Mouse (Mus musculus) lung, embryonic 15.5 days (tissue): ENCODE results near the gene 1810009A15Rik. TPM values are rescaled to one million over a fixed set of nuclear protein-coding genes. Genes with fewer than 3 reads are reported as not detected.
A peak's percentile ranks its signal among the peaks of the same experiment; 100 is the strongest.
"Not testable (repeated sequence)": the region's sequence is repeated elsewhere in the genome, so short reads cannot be mapped to it uniquely, and the experiment has no call there.

Experiments
- ATAC-seq: fragments of 200-750 bp; cut with Nextera tagmentation; 2 replicates; pipeline ENCODE4 v1.8.0; 2017; ENCODE audit warnings: moderate number of reproducible peaks, borderline replicate concordance; ENCODE audit not compliant: low FRiP score, low TSS enrichment; ENCODE audit errors: extremely low read depth
- H3K27ac ChIP-seq: fragments of 300-500 bp; sonication (generic); 2 replicates; pipeline ENCODE4 v1.5.1; 2015; ENCODE audit warnings: moderate library complexity, mild to moderate bottlenecking, inconsistent platforms
- H3K27me3 ChIP-seq: fragments of 300-500 bp; sonication (generic); 2 replicates; pipeline ENCODE4 v1.6.1; 2015; ENCODE audit warnings: inconsistent platforms
- H3K36me3 ChIP-seq: fragments of 300-500 bp; sonication (generic); 2 replicates; pipeline ENCODE4 v1.6.1; 2015; ENCODE audit warnings: inconsistent platforms
- H3K4me1 ChIP-seq: fragments of 300-500 bp; sonication (generic); 2 replicates; pipeline ENCODE4 v1.6.1; 2015; ENCODE audit warnings: inconsistent platforms
- H3K4me2 ChIP-seq: fragments of 300-500 bp; sonication (generic); 2 replicates; pipeline ENCODE4 v1.6.1; 2015; ENCODE audit warnings: inconsistent platforms, mild to moderate bottlenecking, moderate library complexity
- H3K4me3 ChIP-seq: fragments of 300-500 bp; sonication (generic); 2 replicates; pipeline ENCODE4 v1.5.1; 2015; ENCODE audit warnings: mild to moderate bottlenecking, inconsistent platforms
- H3K9ac ChIP-seq: fragments of 300-500 bp; sonication (generic); 2 replicates; pipeline ENCODE4 v1.6.1; 2015; ENCODE audit warnings: inconsistent platforms
- H3K9me3 ChIP-seq: fragments of 300-500 bp; sonication (generic); 2 replicates; pipeline ENCODE4 v1.6.1; 2016; ENCODE audit warnings: inconsistent platforms
- WGBS: fragments of 180-500 bp; shearing (Covaris S2); methylation state at CpG from one replicate; pipeline ENCODE4 v1.1.7; 2015; 5-methylcytosine and 5-hydroxymethylcytosine counted together
- polyA plus RNA-seq: library from polyadenylated mRNA; unstranded; fragments of >200 nt; fragmentation: Nextera tagmentation; extraction: Ambion mirVana; gene quantifications from 2 replicates; pipeline ENCODE4 v1.2.1, GENCODE M21; 2015

1810009A15Rik gene
- polyA plus RNA-seq, 1 experiment from 2014 or later: 81.5 TPM

DNA sequence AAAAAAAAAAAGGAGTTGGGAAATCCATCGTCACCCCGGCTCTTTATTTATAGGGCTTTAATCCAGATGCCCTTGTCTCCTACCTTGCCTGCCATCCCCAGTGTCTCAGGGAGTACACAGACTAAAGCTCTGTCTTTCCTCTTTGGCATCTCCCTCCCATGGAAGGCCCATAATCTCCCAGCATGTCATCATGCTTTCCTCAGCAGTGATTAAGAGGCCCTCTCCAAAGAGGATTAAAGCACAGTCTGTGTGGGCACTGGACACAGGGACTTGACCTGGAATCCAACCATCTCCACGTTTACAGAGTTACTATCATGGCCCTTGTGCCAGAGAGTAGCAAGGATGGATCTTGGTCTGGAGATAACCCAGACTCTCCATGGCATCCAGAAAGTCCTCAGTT lies 5.0 kb upstream of the 1810009A15Rik start, which contains the start of the genes Lbhd1 and Gm49403:
Gene Lbhd1, plus strand, starts transcription at position 117 of the 400 bp plus-strand sequence.
Gene Gm49403, plus strand, starts transcription at position 315 of the 400 bp plus-strand sequence.
- 77% methylated on average over 3 of the region's 3 CpGs for WGBS
- H3K27ac ChIP-seq: no peak within 1 kb of the TSS
- no peaks in the 10 kb centered on the region for H3K9me3 ChIP-seq
- no peak for ATAC-seq
- H3K27me3 ChIP-seq: no peaks in the 10 kb centered on the region
- H3K4me2 ChIP-seq: no peak within 1 kb of the TSS
- H3K4me1 ChIP-seq: peaks cover 20% of the 10 kb centered on the region
- no peak within 1 kb of the TSS for H3K9ac ChIP-seq
- no peak within 1 kb of the TSS for H3K4me3 ChIP-seq
- no peaks in the 10 kb centered on the region for H3K36me3 ChIP-seq

DNA sequence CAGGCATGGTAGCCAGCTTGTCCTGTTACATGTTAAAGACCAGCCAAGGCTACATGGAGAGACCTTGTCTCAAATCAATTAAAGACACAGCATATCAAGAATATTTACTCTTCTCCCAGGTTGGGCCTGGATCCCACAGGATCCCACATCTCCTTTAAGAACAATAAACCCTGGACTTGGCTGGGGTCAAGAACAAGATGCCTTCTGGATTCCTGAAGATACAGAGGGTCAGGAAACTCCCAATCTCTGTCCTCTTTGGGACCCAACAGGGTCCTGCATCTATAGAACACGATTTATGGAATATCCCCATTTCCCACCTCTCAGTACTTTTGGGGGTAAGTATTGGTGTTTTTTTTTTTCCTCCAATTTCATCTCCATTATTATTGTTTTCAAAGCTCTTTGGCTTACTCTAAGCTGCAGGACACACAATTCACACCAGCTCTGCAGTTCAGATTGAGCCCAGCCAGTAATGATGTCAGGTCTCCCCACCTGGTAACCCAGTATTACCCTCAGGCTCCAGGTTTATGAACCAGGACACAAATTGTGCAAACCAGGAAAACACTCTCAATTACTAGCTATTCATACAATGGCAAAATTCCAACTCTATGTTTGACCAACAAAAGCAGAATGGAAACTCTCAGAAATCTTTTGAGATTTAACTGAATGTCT lies 1.6 kb upstream of the 1810009A15Rik start:
- H3K27ac ChIP-seq: peak overlapping the region; percentile 89
- H3K9me3 ChIP-seq: no peaks in the 10 kb centered on the region
- peaks cover 7% of the 10 kb centered on the region for H3K36me3 ChIP-seq
- 38% methylated on average over 1 of the region's 1 CpGs for WGBS
- peak overlapping the region; percentile 88; the same call in 1 of the 2 replicates for H3K9ac ChIP-seq
- no peaks in the 10 kb centered on the region for H3K27me3 ChIP-seq
- no peak for ATAC-seq
- H3K4me3 ChIP-seq: peak overlapping the region; percentile 77
- peaks cover 16% of the 10 kb centered on the region for H3K4me1 ChIP-seq
- peak overlapping the region; percentile 70; the same call in 1 of the 2 replicates for H3K4me2 ChIP-seq

DNA sequence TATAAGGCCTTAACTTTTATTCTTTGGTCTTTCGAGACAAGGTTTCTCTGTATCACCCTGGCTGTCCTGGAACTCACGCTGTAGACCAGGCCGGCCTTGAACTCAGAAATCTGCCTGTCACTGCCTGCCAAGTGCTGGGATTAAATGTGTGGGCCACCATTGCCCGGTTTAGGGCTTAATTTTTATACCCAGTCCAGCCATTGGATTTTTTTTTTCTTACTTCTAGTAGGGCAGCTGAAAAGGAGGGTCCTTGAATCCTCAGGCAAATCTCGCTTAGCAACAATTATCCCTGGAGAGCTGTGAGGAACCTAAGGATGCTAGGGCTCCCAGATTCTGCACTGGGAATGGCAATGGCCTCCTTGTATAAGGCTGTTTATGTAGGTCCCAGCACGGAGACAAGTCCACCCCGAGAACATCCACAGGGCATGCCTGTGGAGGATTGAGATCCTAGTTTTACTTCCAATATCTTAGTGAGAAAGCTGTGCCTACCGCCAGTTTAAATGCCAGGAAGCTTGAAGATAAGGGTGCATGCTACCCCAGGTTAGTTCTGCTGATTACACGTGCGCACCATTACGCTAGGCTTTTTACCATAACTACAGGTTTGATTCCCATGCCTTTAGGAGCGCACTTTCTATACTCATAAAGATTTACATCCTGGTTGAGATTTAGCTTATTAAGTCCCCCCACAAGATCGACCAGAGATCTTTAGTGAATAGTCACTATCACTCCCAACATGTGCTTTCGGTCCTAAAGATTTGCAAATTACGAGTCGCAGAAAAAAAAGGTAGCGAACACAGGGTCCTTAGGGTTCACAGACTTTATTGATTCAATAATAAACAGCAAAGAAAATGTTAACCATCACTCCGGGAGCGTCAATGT lies 829 bp upstream of the 1810009A15Rik start:
- WGBS: 10% methylated on average over 19 of the region's 19 CpGs
- ATAC-seq: no peak
- Histone ChIP-seq H3K36me3 (peaks cover 7% of the 10 kb centered on the region), H3K4me3 (peak overlapping the region; percentile 77), H3K4me2 (peak overlapping the region; percentile 70), H3K9me3 (no peaks in the 10 kb centered on the region), H3K27ac (peak overlapping the region; percentile 89), H3K9ac (peak overlapping the region; percentile 88), H3K4me1 (peaks cover 16% of the 10 kb centered on the region), H3K27me3 (no peaks in the 10 kb centered on the region)

DNA sequence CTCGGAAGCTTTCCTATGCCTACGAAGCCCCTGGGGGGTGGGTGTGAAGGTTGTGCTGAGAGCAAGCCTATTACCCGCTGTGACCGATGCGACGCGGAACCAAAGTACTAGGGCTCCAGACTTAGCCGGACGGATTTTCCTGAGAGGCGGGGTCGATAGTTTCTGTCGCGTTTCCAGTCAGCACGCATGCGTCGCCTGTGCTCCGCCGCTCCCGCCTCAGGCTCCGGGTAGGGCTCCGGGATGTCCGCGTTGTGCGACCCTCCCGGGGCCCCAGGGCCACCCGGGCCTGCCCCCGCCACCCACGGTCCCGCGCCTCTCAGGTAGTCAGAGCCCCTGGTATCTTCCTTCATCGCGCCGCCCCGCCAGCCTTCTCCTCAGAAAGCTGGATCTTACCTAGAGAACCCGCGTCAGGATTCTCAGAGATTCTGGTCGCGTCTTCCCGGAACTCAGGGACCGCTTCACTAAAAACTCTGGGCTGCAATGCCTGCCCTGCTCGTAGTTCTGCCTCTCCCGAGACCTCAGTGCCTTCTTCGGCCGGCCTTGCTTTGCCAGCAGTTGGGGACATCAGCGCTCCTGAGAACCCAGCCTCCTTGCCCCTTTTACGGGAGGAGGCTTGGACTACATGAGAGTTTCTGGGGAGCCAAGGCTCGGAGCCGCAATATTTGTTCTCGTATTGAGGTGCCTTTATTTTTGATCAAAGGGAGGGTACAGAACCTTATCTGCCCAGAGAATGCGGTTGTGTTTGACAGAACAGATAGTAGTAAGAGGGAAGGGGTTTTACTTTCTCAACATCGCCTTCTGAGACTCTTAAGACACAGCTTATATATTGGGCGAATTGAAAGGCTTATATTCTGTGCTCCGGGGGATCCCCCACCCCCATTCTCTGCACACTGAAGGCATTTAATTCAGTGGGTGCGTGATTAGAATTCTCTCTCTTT lies 4.4 kb downstream of the 1810009A15Rik start, which contains the start of gene Ints5:
Gene Ints5, plus strand, starts transcription at position 177 of the 938 bp plus-strand sequence.
- ATAC-seq: peak; percentile 37
- Histone ChIP-seq H3K4me3 (peak within 1 kb of the TSS; percentile 78), H3K36me3 (peaks cover 24% of the 10 kb centered on the region), H3K27me3 (no peaks in the 10 kb centered on the region), H3K27ac (peak within 1 kb of the TSS; percentile 81), H3K9me3 (no peaks in the 10 kb centered on the region), H3K4me2 (peak within 1 kb of the TSS; percentile 70), H3K9ac (peak within 1 kb of the TSS; percentile 69), H3K4me1 (peaks cover 32% of the 10 kb centered on the region)
- under 1% methylated on average over 54 of the region's 54 CpGs for WGBS

DNA sequence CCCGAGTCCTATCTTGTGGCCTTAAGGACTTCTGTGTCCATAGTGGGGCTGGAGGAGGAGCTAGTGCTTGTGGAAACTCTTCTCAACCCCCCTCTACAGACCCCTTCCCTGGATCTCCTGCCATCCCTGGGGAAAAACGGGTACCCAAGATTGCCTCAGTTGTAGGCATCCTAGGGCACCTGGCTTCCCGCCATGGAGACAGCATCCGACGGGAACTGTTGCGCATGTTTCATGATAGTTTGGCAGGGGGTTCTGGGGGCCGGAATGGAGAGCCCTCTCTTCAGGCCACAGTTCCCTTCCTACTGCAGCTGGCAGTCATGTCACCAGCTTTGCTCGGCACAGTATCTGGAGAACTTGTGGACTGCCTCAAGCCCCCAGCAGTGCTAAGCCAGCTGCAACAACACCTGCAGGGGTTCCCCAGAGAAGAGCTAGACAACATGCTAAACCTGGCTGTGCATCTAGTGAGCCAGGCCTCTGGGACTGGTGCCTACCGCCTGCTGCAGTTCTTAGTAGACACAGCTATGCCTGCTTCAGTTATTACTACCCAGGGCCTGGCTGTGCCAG lies 6.8 kb downstream of the 1810009A15Rik start:
- Histone ChIP-seq H3K4me1 (peaks cover 39% of the 10 kb centered on the region), H3K4me2 (no peak overlapping the region), H3K27me3 (no peaks in the 10 kb centered on the region), H3K4me3 (no peak overlapping the region), H3K36me3 (peaks cover 20% of the 10 kb centered on the region), H3K9ac (no peak overlapping the region), H3K27ac (no peak overlapping the region), H3K9me3 (no peaks in the 10 kb centered on the region)
- no peak for ATAC-seq
- 90% methylated on average over 9 of the region's 9 CpGs for WGBS

DNA sequence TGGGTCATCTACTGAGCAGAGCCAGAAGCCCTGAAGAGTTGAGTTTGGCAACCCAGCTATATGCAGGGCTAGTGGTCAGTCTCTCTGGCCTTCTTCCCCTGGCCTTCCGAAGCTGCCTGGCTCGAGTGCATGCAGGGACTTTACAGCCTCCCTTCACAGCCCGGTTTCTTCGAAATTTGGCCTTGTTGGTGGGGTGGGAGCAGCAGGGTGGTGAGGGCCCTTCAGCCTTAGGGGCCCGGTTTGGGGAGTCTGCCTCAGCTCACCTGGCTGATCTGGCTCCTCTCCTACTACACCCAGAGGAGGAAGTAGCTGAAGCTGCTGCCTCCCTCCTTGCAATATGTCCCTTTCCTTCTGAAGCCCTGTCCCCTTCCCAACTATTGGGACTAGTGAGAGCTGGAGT lies 7.6 kb downstream of the 1810009A15Rik start:
- H3K9ac ChIP-seq, H3K9me3 ChIP-seq, ATAC-seq, H3K4me3 ChIP-seq, H3K27me3 ChIP-seq, H3K27ac ChIP-seq, H3K4me2 ChIP-seq: not testable (repeated sequence)
- WGBS: 87% methylated on average over 5 of the region's 5 CpGs
- H3K4me1 ChIP-seq: peaks cover 39% of the 10 kb centered on the region
- peaks cover 16% of the 10 kb centered on the region for H3K36me3 ChIP-seq

DNA sequence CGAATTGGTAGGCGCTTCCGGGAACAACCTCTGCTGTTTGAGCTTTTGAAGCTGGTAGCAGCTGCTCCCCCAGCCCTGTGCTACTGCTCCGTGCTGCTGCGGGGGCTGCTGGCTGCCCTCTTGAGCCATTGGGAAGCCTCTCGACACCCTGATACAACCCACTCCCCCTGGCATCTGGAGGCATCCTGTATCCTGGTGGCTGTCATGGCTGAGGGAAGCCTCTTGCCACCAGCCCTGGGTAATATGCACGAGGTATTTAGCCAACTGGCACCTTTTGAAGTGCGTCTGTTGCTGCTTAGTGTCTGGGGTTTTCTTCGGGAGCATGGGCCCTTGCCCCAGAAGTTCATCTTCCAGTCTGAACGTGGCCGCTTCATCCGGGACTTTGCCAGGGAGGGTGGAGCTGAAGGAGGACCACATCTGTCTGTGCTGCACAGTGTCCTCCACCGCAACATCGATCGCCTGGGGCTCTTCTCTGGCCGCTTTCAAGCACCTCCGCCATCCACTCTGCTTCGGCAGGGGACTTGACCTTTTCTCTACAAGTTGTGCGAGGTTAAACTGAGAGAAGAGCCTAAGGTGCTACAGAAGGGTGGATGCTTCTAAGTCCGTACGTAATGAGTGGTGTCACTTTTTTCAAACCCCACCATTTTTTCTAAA lies 8.7 kb downstream of the 1810009A15Rik start:
- Histone ChIP-seq H3K27ac (peak overlapping the region; percentile 90), H3K4me1 (peaks cover 39% of the 10 kb centered on the region), H3K4me3 (peak overlapping the region; percentile 88), H3K36me3 (peaks cover 22% of the 10 kb centered on the region), H3K4me2 (peak overlapping the region; percentile 64), H3K9ac (peak overlapping the region; percentile 97)
- H3K27me3 ChIP-seq, H3K9me3 ChIP-seq: not testable (repeated sequence)
- peak; percentile 61 for ATAC-seq
- 20% methylated on average over 21 of the region's 21 CpGs for WGBS

DNA sequence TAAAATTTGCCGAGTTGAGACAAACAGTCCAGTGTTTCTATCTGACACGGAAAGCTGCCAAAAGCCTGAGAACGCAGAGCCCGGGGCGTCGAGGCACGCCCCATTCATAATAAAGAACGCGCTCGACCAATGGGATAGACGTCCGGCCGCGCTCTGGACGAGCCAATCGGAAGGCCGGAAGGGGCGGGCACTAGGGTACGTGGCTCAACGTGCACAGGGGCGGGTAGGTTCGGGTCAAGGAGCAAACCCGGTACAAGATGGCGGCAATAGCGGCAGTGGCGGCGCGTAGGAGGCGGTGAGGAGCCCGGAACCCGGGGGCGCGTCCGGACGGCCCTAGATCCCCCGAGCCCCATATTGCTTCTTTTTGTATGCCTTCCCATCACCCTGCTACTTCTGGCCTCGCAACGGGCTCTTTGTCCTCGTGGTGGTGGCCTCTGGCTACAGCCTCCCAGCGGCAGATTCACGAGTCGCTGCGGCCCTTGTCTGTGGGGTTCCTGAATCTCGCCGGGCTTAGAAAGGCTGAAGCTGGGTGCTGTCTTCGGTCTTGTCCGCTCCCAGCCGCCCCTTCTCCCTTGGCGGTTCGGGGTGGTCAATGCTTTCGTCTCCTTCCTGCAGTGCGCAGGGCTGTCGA lies 9.3 kb downstream of the 1810009A15Rik start, which contains the start of gene Ganab:
Gene Ganab, plus strand, starts transcription at position 207 of the 631 bp plus-strand sequence.
- under 1% methylated on average over 43 of the region's 53 CpGs for WGBS
- Histone ChIP-seq H3K4me1 (peaks cover 39% of the 10 kb centered on the region), H3K36me3 (peaks cover 27% of the 10 kb centered on the region), H3K9me3 (no peaks in the 10 kb centered on the region), H3K9ac (peak within 1 kb of the TSS; percentile 97), H3K27ac (peak within 1 kb of the TSS; percentile 90), H3K27me3 (no peaks in the 10 kb centered on the region), H3K4me3 (peak within 1 kb of the TSS; percentile 88), H3K4me2 (peak within 1 kb of the TSS; percentile 64)
- peak; percentile 98 for ATAC-seq

DNA sequence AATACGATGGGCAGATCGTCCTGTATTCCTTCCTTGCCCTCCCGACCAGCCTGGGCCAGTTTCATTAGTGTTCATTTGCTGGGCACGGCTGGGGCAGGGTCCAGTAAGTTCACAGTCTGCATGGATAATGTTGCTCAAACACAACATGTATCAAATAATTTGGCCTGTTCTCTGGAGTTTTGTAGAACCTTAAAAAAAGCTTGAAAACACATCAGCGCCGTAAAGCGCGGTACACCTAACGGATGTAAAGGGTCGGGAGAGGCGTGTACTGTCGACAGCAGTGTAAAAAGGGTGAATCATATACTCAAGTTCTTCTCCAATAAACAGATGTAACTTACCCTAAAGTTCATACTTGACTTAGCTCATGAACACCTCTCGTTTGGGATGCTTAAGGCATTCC lies 9.9 kb downstream of the 1810009A15Rik start:
- Histone ChIP-seq H3K9me3 (no peaks in the 10 kb centered on the region), H3K27me3 (no peaks in the 10 kb centered on the region), H3K9ac (peak overlapping the region; percentile 97), H3K4me3 (peak overlapping the region; percentile 88), H3K36me3 (peaks cover 33% of the 10 kb centered on the region), H3K27ac (peak overlapping the region; percentile 89), H3K4me1 (peaks cover 37% of the 10 kb centered on the region), H3K4me2 (peak overlapping the region; percentile 64)
- WGBS: 7% methylated on average over 13 of the region's 13 CpGs
- no peak for ATAC-seq

DNA sequence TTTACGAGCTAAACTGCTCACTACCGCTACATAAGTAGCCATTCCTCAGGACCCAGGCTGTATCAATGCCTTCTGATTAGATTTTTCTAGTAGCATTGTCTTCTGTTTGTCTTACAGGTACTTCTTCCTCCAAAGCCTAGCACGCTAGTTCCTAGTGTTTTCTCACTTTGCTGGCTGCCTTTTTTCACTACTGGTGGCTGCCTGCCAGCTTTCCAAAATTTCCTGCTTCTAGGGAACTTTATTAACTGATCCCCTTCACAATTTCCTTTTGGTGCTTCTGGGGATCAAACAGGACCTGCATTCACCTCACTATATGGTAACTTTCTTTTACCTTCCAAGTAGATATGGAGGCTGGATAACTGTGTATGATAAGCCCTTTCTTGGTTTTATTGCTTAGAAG lies 10.4 kb downstream of the 1810009A15Rik start:
- Histone ChIP-seq H3K4me1 (peaks cover 33% of the 10 kb centered on the region), H3K4me3 (peak overlapping the region; percentile 88), H3K9me3 (no peaks in the 10 kb centered on the region), H3K27me3 (no peaks in the 10 kb centered on the region), H3K9ac (peak overlapping the region; percentile 97), H3K36me3 (peaks cover 37% of the 10 kb centered on the region), H3K27ac (no peak overlapping the region), H3K4me2 (peak overlapping the region; percentile 64)
- WGBS: 25% methylated on average over 3 of the region's 3 CpGs
- no peak for ATAC-seq
